Mouse (Mus musculus) midbrain, embryonic 14.5 days (tissue): ENCODE data around the gene E2f2. TPM values are rescaled to one million over a fixed set of nuclear protein-coding genes. Genes with fewer than 3 reads are reported as not detected.
A peak's percentile ranks its signal among the peaks of the same experiment; 100 is the strongest.

Experiments
- ATAC-seq: fragments of 200-750 bp; cut with Nextera tagmentation; 2 replicates; pipeline ENCODE4 v1.8.0; 2017; ENCODE audit warnings: moderate number of reproducible peaks, moderate library complexity; ENCODE audit not compliant: low FRiP score, low TSS enrichment
- DNase-seq: peaks from one replicate; pipeline ENCODE4 v3.0.0-alpha.2; 2015
- H3K27ac ChIP-seq: fragments of 300-500 bp; sonication (generic); replicated peaks from 2 replicates; pipeline ENCODE4 v1.5.1; 2014; ENCODE audit warnings: mild to moderate bottlenecking, low read depth, low read length, moderate library complexity
- H3K27me3 ChIP-seq: fragments of 300-500 bp; sonication (generic); 2 replicates; pipeline ENCODE4 v1.6.1; 2014; ENCODE audit warnings: low read length, control low read depth, mixed read lengths; ENCODE audit not compliant: control insufficient read depth, insufficient read depth
- H3K36me3 ChIP-seq: fragments of 300-500 bp; sonication (generic); 2 replicates; pipeline ENCODE4 v1.6.1; 2014; ENCODE audit warnings: low read length, control low read depth; ENCODE audit not compliant: control insufficient read depth, insufficient read depth
- H3K4me1 ChIP-seq: fragments of 300-500 bp; sonication (generic); 2 replicates; pipeline ENCODE4 v1.6.1; 2014; ENCODE audit warnings: mild to moderate bottlenecking, antibody characterized with exemption, low read length, control low read depth; ENCODE audit not compliant: control insufficient read depth, insufficient read depth
- H3K4me2 ChIP-seq: fragments of 300-500 bp; sonication (generic); 2 replicates; pipeline ENCODE4 v1.6.1; 2014; ENCODE audit warnings: mild to moderate bottlenecking, low read length, moderate library complexity
- H3K4me3 ChIP-seq: fragments of 300-500 bp; sonication (generic); replicated peaks from 2 replicates; pipeline ENCODE4 v1.5.1; 2014; ENCODE audit warnings: low read depth, low read length
- H3K9ac ChIP-seq: fragments of 300-500 bp; sonication (generic); replicated peaks from 2 replicates; pipeline ENCODE4 v1.6.1; 2014; ENCODE audit warnings: mild to moderate bottlenecking, low read length, moderate library complexity
- H3K9me3 ChIP-seq: fragments of 300-500 bp; sonication (generic); 2 replicates; pipeline ENCODE4 v1.6.1; 2016; ENCODE audit warnings: low read length, control low read depth, mixed read lengths; ENCODE audit not compliant: control insufficient read depth
- WGBS: fragments of 180-500 bp; shearing (Covaris S2); extraction: QIAGEN DNeasy Blood & Tissue Kit; methylation state at CpG from one replicate; pipeline ENCODE4 v1.1.7; 2014; 5-methylcytosine and 5-hydroxymethylcytosine counted together
- polyA plus RNA-seq: library from polyadenylated mRNA; unstranded; fragments of >200 nt; fragmentation: Nextera tagmentation; extraction: Ambion mirVana; gene quantifications from 2 replicates; pipeline ENCODE4 v1.2.1, GENCODE M21; 2014

E2f2 gene
- polyA plus RNA-seq, 1 experiment from 2014 or later, result 1.7 TPM

DNA sequence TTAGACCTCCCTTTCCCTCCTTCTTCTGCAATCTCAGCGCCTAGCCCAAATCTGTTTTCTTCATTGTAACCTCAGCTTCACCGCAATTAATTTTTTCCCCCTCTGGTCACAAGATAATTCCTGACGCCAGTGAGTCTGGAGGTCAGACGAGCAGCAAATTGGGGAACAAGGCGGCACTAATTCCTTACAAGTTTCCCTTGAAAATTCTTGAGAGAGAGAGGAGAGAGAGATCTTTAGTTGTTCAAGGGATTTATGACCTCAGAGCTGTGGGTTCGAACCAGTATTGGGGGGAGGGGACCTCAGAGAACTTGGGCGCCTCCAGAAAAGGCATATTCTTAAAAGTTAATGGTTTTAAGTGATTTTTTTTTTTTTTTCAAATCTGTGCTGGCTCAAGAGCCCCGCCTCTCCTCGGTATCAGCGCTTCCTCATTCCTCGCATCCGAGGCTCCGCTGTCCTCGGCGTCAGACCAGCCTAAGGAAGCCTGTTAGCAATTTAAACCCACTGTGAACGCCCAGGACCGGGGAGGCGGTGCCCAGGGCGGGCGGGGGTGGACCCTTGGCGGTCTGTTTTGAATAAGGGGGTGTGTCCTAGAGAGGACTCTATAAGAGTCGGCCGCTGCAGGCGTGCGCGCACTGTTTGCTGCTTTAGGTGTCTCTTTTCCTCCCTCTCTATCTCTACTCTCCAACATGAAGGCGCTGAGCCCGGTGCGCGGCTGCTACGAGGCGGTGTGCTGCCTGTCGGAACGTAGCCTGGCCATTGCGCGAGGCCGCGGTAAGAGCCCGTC, 28.8 kb upstream of the E2f2 start, which contains the start of gene Id3:
Gene Id3 (plus strand): TSS at position 305 of the 784 bp plus-strand sequence.
- Histone ChIP-seq H3K9me3 (no peaks in the 10 kb centered on the region), H3K9ac (peak within 1 kb of the TSS; percentile 60), H3K4me2 (peak within 1 kb of the TSS; percentile 86), H3K4me1 (peaks cover 49% of the 10 kb centered on the region), H3K27ac (peak within 1 kb of the TSS; percentile 66), H3K27me3 (peaks cover 18% of the 10 kb centered on the region), H3K4me3 (peak within 1 kb of the TSS; percentile 51), H3K36me3 (no peaks in the 10 kb centered on the region)
- under 1% methylated on average over 39 of the region's 39 CpGs for WGBS
- peak; percentile 85 for ATAC-seq
- peak; percentile 90 for DNase-seq

DNA sequence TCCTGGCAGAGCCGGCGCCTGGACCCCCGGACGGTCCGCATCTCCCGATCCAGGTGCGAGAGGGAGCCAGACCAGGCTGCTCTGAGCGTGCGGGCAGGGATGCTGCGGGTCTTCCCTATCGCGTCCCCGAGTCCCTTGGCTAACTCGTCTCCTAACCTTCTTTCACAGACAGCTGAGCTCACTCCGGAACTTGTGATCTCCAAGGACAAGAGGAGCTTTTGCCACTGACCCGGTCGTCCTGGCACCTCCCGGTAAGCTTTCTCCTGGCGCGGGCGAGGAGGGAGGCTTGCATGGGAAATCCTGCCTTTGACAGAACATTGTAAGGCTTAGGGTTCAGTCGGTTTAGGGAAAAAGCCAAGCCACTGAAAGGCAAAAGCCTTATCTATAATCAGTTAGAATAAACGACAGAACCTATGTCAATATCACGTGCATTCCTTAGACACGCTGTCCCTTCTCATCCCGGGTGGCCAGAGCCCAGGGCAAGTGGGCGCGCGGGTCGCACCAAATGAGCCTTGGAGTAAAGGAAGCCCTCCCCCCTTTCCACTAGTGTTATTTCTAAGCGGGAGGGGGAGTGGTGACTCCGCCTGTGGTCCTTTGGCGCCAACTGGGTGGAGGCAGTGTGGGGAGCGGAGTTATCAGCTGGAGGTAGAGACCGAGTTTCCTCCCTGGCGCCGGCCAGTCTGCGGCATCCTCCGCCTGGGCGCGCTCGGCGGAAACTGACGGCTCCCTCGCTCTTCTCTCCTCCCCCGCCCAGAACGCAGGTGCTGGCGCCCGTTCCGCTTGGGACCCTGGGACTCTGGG, 27.9 kb upstream of the E2f2 start:
- Histone ChIP-seq H3K9me3 (no peaks in the 10 kb centered on the region), H3K4me1 (peaks cover 49% of the 10 kb centered on the region), H3K4me2 (peak overlapping the region; percentile 86), H3K4me3 (peak overlapping the region; percentile 51), H3K27me3 (peaks cover 18% of the 10 kb centered on the region), H3K27ac (peak overlapping the region; percentile 65), H3K36me3 (no peaks in the 10 kb centered on the region), H3K9ac (peak overlapping the region; percentile 60)
- ATAC-seq (no peak), DNase-seq (peak; percentile 63)
- under 1% methylated on average over 47 of the region's 50 CpGs for WGBS

DNA sequence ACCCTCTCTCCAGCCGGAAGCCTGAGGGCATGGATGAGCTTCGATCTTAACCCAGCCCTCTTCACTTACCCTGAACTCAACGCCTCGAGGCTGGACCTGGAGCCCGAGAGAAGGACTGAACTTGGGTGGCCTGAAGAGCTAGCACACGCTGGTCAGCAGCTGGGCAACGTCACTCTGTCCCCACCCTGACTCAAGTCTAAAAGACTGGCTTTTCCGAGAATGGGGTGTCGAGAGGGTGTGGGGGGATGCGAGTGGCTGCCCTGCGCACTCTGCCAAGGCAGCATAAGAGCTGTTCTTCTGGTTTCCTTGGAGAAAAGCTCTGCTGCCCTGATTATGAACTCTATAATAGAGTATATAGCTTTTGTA, 27.3 kb upstream of the E2f2 start:
- under 1% methylated on average over 11 of the region's 11 CpGs for WGBS
- no peak for ATAC-seq
- Histone ChIP-seq H3K4me3 (peak overlapping the region; percentile 51), H3K36me3 (no peaks in the 10 kb centered on the region), H3K27ac (peak overlapping the region; percentile 65), H3K4me1 (peaks cover 45% of the 10 kb centered on the region), H3K27me3 (peaks cover 18% of the 10 kb centered on the region), H3K4me2 (peak overlapping the region; percentile 86), H3K9ac (peak overlapping the region; percentile 60), H3K9me3 (no peaks in the 10 kb centered on the region)
- no peak for DNase-seq

DNA sequence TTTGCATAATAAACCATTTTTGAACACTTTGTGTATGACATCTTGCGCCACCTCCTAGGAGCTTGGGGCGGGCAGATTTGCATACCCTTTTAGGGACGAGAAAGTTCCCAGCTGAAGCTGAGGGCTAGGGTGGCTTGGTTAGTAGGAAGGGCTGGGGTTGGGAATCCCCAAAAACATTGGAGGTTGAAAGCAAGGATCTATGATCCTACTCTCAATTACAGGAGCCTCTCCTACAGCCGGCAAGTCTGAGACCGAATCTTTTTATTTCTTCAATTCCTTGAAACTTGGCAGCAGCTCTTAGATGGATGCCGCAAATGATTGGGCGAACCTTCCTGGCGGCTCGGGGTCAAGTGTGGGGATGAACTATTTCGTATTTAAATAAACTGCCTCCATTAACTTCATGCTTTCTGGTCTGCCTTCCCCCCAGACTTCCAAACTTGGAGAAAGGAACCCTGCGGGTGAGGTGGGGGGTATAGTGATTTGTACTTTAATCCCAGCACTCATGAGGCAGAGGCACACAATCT, 26.8 kb upstream of the E2f2 start:
- H3K27ac ChIP-seq, result no peak overlapping the region; the same call in 1 of the 2 replicates
- H3K4me1 ChIP-seq, result peaks cover 42% of the 10 kb centered on the region
- no peak for DNase-seq
- H3K27me3 ChIP-seq, result peaks cover 18% of the 10 kb centered on the region
- H3K9me3 ChIP-seq, result no peaks in the 10 kb centered on the region
- H3K9ac ChIP-seq, result peak overlapping the region; percentile 60; the same call in 1 of the 2 replicates
- no peak for ATAC-seq
- H3K4me2 ChIP-seq, result peak overlapping the region; percentile 86
- H3K4me3 ChIP-seq, result peak overlapping the region; percentile 51
- WGBS, result 6% methylated on average over 11 of the region's 11 CpGs
- no peaks in the 10 kb centered on the region for H3K36me3 ChIP-seq

DNA sequence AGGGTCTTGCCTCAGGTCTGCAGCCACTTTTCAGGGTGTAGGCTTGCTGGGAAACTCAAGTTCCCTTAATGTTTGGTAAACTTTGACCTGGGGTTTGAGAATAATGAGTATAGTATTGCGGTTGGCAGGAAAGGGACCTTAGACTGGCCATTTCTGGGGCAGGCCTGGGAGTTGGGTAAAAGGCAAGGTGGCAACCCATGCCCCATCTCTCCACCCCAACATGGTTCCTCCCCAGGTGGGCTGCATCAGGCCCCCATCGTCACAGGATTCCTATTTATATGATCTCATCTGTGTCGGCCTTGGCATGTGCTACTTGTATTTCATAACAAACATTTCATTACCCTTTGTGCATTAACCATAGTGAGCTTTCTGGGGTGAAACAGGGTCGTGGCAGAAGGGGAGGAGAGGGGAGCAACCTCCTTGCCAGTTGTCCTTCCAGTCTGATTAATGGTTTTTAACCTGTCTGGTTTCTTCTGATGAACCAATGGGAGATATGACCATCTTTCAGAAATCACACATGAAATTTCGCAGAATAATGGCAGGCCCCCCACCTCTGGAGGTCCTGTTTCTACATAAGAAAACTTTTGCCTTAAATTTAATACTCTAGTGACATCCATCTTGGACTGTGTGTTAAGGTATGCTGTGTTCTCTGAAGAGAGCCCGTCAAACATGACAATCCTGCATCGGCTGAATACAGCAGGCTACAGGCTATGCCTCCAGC, 26.0 kb upstream of the E2f2 start:
- Histone ChIP-seq H3K9ac (peak overlapping the region; percentile 34; the same call in 1 of the 2 replicates), H3K4me2 (peak overlapping the region; percentile 86), H3K4me1 (peaks cover 35% of the 10 kb centered on the region), H3K4me3 (peak overlapping the region; percentile 51; the same call in 1 of the 2 replicates), H3K9me3 (no peaks in the 10 kb centered on the region), H3K36me3 (no peaks in the 10 kb centered on the region), H3K27me3 (peaks cover 18% of the 10 kb centered on the region), H3K27ac (no peak overlapping the region)
- ATAC-seq (no peak), DNase-seq (no peak)
- WGBS, result 13% methylated on average over 7 of the region's 7 CpGs

DNA sequence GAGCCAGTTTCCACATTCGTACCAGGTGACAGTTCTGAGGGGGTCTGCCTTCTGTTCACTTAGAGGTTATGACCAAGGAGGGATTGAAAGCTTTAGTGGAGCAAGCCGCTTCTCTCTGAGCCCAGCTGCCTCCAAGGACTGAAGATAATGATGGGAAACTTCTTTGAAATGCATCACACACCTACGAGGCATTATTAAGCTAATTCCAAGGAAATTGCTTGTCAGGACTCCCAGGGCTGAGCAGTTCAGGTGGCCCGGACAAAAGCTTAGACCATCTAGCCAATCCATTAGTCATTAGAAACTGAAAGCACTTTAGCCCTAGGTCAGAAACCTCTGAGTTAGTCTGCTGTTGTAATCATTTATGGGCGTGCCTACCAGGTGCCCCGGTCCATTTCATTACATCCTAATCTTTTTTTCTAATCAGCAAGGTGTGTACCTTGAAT, 25.5 kb upstream of the E2f2 start:
- 4% methylated on average over 6 of the region's 6 CpGs for WGBS
- peak overlapping the region; percentile 86 for H3K4me2 ChIP-seq
- H3K4me1 ChIP-seq, result peaks cover 35% of the 10 kb centered on the region
- H3K27ac ChIP-seq, result no peak overlapping the region
- H3K36me3 ChIP-seq, result no peaks in the 10 kb centered on the region
- DNase-seq (peak; percentile 31), ATAC-seq (no peak)
- H3K4me3 ChIP-seq, result 0 out of 2 replicates have a peak overlapping the region, but pooled peaks have one; percentile 12
- H3K9ac ChIP-seq, result no peak overlapping the region
- no peaks in the 10 kb centered on the region for H3K9me3 ChIP-seq
- peaks cover 18% of the 10 kb centered on the region for H3K27me3 ChIP-seq

DNA sequence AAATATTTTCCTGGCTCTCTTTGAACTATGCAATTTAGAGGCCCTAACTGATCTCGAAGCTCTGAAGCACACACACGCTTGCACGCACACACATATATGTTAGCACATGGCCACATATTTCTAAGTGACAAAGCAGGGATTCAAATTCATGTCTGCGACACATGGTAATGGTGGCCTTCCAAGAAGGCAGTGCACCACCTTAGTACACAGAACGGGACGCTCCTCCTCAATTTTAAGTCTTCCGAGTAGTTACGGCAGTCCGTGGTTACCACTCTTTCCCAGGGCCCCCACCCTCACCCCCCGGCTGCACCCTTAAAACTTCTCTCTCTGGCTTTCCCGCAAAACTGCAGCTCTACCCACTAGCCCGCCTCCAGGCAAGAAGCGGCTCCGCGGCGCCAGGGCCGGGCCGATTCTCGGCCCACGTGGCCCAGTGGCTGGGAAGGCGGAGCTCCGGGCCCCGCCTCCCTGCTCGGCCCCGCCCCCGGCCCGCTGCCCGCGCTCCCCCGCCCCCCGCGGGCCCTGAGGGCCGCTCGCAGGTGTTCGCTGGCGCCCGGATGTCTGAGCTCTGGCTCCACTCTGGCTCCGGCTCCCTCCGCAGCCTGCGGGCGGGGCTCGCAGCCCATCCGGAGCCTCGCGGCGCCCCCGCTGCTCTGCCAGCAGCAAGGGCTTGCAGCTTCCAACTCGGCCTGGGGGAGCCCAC, 24.6 kb upstream of the E2f2 start:
- peak overlapping the region; percentile 42; the same call in 1 of the 2 replicates for H3K9ac ChIP-seq
- H3K36me3 ChIP-seq, result no peaks in the 10 kb centered on the region
- H3K27ac ChIP-seq, result no peak overlapping the region; the same call in 1 of the 2 replicates
- H3K4me1 ChIP-seq, result peaks cover 28% of the 10 kb centered on the region
- peak; percentile 90 for DNase-seq
- H3K4me3 ChIP-seq, result peak overlapping the region; percentile 41
- peaks cover 18% of the 10 kb centered on the region for H3K27me3 ChIP-seq
- peak overlapping the region; percentile 86 for H3K4me2 ChIP-seq
- 1% methylated on average over 41 of the region's 48 CpGs for WGBS
- no peaks in the 10 kb centered on the region for H3K9me3 ChIP-seq
- peak; percentile 70 for ATAC-seq
